Mouse (Mus musculus): Measurements from ENCODE around the gene Nkain2.

Gene Nkain2

DNA sequence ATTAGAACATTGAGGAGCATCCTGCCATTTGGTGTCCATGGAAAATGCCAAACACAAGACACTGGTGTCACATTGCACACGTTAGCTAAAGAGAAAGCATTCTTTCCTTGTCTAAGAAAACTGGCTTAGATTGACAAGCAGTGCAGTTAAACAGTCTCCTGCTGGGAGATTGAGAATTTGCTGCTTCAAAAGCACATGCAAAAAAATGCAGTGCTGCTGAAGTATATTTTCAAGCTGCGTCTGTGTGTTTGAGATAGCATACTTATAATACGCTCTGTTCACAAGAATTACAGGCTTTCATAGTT lies 313.0 kb downstream of the Nkain2 start:
- DNase-seq (ENCODE audit: extremely low read depth, low read depth) = no peak

- DNase-seq (ENCODE audit: extremely low read depth, low read depth) = no peak
Measured at GRCm38 (mm10) chr10:32576559-32577275, 313.5 kb downstream of the Nkain2 start.

GRCm38 (mm10) chr10:32557673-32558072 lies 332.6 kb downstream of the Nkain2 start:
- DNase-seq (ENCODE audit: extremely low read depth, low read depth) = no peak

- DNase-seq (ENCODE audit: extremely low read depth, low read depth) = no peak
Measured at GRCm38 (mm10) chr10:32536057-32536456, 354.2 kb downstream of the Nkain2 start.

- DNase-seq (ENCODE audit: extremely low read depth, low read depth) = no peak
Measured at GRCm38 (mm10) chr10:32510821-32511220, 379.4 kb downstream of the Nkain2 start.

DNA sequence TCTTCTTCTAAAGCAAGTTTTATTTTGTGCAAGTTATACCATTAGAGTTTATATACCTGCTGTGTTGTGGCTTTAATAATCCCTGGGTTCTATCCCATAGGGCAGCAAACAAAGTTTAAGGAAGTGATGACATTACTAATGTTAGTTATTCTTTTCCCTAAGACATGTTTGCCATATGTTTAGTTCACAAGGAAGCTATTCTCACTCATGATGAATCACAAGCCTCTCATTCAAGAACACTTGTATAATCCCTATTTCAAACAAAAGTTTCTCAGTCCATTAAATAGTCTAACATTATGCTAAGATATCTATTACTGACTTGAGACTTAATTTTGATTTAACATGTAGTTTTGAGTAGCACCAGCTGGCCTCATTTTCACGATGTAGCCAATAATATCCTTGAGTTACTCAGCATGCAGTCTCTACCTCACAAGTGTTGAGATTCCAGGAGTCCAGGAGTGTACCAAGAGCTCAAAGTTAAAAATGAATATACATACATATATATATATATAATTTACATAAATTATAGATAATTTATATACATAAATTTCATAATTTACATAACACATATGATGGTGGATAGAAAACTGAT lies 395.6 kb downstream of the Nkain2 start:
- no peak for DNase-seq (ENCODE audit: extremely low read depth, low read depth)

- no peak for DNase-seq (ENCODE audit: extremely low read depth, low read depth)
Measured at GRCm38 (mm10) chr10:32493600-32493999, 396.7 kb downstream of the Nkain2 start.

GRCm38 (mm10) chr10:32462726-32463125 lies 427.5 kb downstream of the Nkain2 start:
- DNase-seq (ENCODE audit: extremely low read depth, low read depth) = no peak

GRCm38 (mm10) chr10:32439932-32440519 lies 450.2 kb downstream of the Nkain2 start:
- no peak for DNase-seq (ENCODE audit: extremely low read depth, low read depth)

- no peak for DNase-seq (ENCODE audit: extremely low read depth, low read depth)
Measured at GRCm38 (mm10) chr10:32414228-32414627, 476.0 kb downstream of the Nkain2 start.

GRCm38 (mm10) chr10:32411331-32411730 lies 478.9 kb downstream of the Nkain2 start:
- DNase-seq (ENCODE audit: extremely low read depth, low read depth) = no peak

DNA sequence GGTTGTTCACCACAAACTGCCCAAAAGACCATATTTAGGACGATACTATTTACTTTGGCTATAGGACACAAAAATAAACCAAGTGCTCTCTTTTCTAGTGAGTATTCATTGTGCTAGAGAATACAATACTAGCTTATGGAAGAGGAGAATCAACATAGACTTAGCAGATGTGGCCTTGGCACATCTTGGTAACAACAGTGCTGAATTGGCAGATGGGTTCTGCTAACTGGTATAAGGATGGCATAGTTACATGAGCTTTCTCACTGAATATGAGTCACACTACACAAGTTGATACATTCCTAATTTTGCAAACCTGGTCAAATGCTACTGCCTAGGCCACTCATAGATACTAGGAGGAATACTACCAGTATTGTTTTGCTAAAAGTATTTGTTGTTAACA lies 489.3 kb downstream of the Nkain2 start:
- no peak for DNase-seq (ENCODE audit: extremely low read depth, low read depth)

DNA sequence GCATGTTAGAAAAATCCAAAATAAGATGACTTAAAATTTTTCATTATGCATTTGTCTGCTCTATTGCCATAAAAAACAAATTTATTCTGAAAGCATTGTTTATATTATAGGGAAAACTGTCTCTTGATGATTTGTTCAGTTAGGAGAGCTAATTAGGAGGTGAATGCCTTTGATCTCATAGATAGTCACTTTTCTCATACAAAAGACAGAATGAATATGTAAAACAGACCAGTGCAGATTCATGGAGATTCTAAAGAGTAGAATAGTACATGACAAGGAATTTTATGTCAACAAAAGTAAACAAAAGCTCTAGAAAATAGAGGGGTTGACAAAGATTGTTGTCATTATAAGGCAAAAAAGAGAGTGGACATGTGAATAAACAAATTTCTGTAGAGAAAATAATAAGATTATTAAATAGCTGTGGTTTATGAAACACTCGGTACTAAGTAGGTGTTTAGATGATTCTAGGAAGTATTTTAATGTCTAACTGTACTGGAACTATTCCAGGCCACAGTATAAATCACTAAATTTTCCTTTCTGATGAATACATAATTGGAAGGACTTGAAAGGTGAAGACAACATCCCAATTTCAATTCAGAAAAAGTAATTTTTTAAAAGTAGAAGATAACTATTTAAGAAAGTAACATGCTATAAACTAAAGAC lies 496.3 kb downstream of the Nkain2 start:
- no peak for DNase-seq (ENCODE audit: extremely low read depth, low read depth)

DNA sequence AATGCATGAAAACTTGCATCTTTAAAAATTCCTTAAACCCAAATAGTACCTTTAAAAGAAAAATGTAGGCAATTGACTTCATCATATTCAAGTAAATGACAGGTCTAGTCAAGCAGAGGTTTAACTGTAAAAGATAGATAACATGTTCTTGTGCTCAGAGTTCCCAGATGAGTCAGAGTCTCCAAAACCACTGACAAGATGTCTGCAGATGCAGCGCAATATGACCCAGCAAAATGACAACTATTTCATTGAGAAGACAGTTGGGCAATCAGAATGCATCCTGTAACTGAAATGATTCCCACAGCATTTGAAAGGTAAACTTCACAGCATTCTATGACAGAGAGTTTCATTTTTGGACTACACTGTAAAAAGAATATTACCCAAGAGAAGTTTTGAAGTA lies 496.9 kb downstream of the Nkain2 start:
- no peak for DNase-seq (ENCODE audit: extremely low read depth, low read depth)

DNA sequence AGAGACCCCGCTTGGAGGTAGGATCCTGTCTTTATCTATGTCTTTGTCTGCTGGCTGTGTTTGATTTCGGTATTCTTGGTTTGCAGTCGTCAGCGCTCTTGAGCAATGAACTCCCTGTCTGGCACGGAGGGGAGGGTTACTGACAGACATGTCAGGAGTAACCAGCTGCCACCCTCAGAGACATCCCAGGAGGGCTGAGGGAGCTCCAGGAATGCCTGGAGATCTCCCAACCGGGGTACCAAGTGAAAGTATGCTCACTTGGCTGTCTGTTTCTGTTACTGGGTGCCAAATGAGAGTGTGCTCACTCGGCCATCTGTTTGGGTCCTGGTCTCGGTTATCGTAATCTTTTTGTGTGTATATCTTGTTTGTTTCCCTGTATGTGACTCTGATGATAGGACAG lies 577.5 kb downstream of the Nkain2 start:
- no peak for DNase-seq (ENCODE audit: extremely low read depth, low read depth)

- DNase-seq (ENCODE audit: extremely low read depth, low read depth) = no peak
Measured at GRCm38 (mm10) chr10:32301024-32301597, 589.2 kb downstream of the Nkain2 start.

GRCm38 (mm10) chr10:32290487-32290886 lies 599.8 kb downstream of the Nkain2 start:
- no peak for DNase-seq (ENCODE audit: extremely low read depth, low read depth)

GRCm38 (mm10) chr10:32283690-32284089 lies 606.6 kb downstream of the Nkain2 start:
- no peak for DNase-seq (ENCODE audit: extremely low read depth, low read depth)

GRCm38 (mm10) chr10:32243266-32243882 lies 646.9 kb downstream of the Nkain2 start:
- DNase-seq (ENCODE audit: extremely low read depth, low read depth) = no peak

GRCm38 (mm10) chr10:32241168-32241567 lies 649.1 kb downstream of the Nkain2 start:
- no peak for DNase-seq (ENCODE audit: extremely low read depth, low read depth)

DNA sequence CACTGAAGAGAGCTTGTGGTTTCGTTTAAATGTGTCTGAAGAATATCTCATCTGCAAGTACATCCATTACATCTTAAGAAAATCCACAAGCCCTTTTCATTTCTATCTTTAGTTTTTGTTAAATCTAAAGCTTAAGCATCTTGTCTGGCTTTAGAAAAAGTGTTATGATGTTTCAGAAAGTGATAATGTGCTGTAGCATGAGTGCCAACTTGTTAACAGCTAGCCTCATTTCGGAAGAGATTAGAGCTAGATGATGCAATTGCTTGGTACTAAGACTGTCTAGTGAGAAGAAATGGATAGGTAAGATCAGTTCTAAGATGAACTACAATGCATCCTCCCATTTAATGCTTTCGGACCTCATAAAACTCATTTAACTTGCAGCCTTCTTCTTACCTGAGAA lies 707.3 kb downstream of the Nkain2 start:
- no peak for DNase-seq (ENCODE audit: extremely low read depth, low read depth)

- DNase-seq (ENCODE audit: extremely low read depth, low read depth) = no peak
Measured at GRCm38 (mm10) chr10:32091354-32091753, 798.9 kb downstream of the Nkain2 start.

Data from MEL-GATA-1-ER (cell line).